Mouse (Mus musculus) hindbrain, postnatal 0 days (tissue): ENCODE measurements around the gene Vwa2. TPM values are rescaled to one million over a fixed set of nuclear protein-coding genes. Genes with fewer than 3 reads are reported as not detected.

Experiments
- ATAC-seq: fragments of 200-750 bp; cut with Nextera tagmentation; 2 replicates; pipeline ENCODE4 v1.8.0; 2017; ENCODE audit warnings: mild to moderate bottlenecking, moderate TSS enrichment, moderate library complexity
- DNase-seq: peaks from one replicate; pipeline ENCODE4 v3.0.0-alpha.2; 2015; ENCODE audit warnings: low spot score
- H3K27ac ChIP-seq: fragments of 300-500 bp; sonication (generic); 2 replicates; pipeline ENCODE4 v1.5.1; 2014; ENCODE audit warnings: mild to moderate bottlenecking
- H3K27me3 ChIP-seq: fragments of 300-500 bp; sonication (generic); 2 replicates; pipeline ENCODE4 v1.6.1; 2014; ENCODE audit warnings: low read length, mixed read lengths; ENCODE audit not compliant: insufficient read depth
- H3K36me3 ChIP-seq: fragments of 300-500 bp; sonication (generic); 2 replicates; pipeline ENCODE4 v1.6.1; 2014; ENCODE audit warnings: low read length, mixed read lengths; ENCODE audit not compliant: insufficient read depth
- H3K4me1 ChIP-seq: fragments of 300-500 bp; sonication (generic); 2 replicates; pipeline ENCODE4 v1.6.1; 2014; ENCODE audit warnings: antibody characterized with exemption, low read length, mixed read lengths; ENCODE audit not compliant: insufficient read depth
- H3K4me2 ChIP-seq: fragments of 300-500 bp; sonication (generic); 2 replicates; pipeline ENCODE4 v1.6.1; 2014; ENCODE audit warnings: low read depth, mild to moderate bottlenecking, low read length, moderate library complexity, mixed read lengths
- H3K4me3 ChIP-seq: fragments of 300-500 bp; sonication (generic); 2 replicates; pipeline ENCODE4 v1.5.1; 2014; ENCODE audit warnings: low read length
- H3K9ac ChIP-seq: fragments of 300-500 bp; sonication (generic); replicated peaks from 2 replicates; pipeline ENCODE4 v1.6.1; 2014; ENCODE audit warnings: mild to moderate bottlenecking, low read length, moderate library complexity, mixed read lengths
- H3K9me3 ChIP-seq: fragments of 300-500 bp; sonication (generic); 2 replicates; pipeline ENCODE4 v1.6.1; 2016; ENCODE audit warnings: low read length, mixed read lengths
- CTCF ChIP-seq: IDR thresholded peaks from 2 replicates; pipeline ENCODE4 v1.5.1; 2016; ENCODE audit warnings: antibody characterized with exemption, control low read depth, low read depth
- WGBS: fragments of 180-500 bp; shearing (Covaris S2); extraction: QIAGEN DNeasy Blood & Tissue Kit; methylation state at CpG from one replicate; pipeline ENCODE4 v1.1.7; 2014; 5-methylcytosine and 5-hydroxymethylcytosine counted together
- polyA plus RNA-seq: library from polyadenylated mRNA; unstranded; fragments of >200 nt; fragmentation: Nextera tagmentation; extraction: Ambion mirVana; gene quantifications from 2 replicates; pipeline ENCODE4 v1.2.1, GENCODE M21; 2015
- total RNA-seq: library from RNA; depleted of rRNA; stranded (reverse); fragments of >200 nt; gene quantifications from 2 replicates; pipeline ENCODE4 v1.2.3, GENCODE M21; 2014

Gene Vwa2
- total and polyA plus RNA-seq, 2 experiments from 2014 or later, result 0.64 to 1.6 TPM

DNA sequence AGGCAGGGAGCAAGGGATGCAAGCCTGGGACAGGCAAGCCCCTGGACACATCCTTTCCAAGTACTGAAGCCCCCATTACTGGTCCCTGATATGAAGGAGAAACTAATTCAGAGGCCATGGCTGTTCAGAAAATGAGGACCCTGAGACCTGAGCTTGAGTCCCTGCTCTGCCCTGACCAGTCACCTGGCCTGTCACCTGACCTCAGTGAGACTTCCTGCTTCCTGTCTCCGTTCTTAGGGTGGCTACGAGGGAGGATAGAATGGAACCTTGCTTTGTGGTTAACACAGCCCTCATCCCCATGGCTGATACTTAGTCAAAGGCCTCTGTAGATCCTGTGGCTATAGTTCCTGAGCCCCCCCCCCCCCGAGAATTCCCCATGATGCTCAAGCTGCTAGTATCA is 30.0 kb downstream of the Vwa2 start:
- no peak for TF ChIP-seq CTCF
- Histone ChIP-seq H3K27me3 (no peaks in the 10 kb centered on the region), H3K4me3 (no peak overlapping the region), H3K4me2 (no peak overlapping the region), H3K9ac (no peak overlapping the region), H3K4me1 (no peaks in the 10 kb centered on the region), H3K9me3 (no peaks in the 10 kb centered on the region), H3K27ac (no peak overlapping the region), H3K36me3 (no peaks in the 10 kb centered on the region)
- DNase-seq (no peak), ATAC-seq (no peak)
- WGBS, result 84% methylated on average over 3 of the region's 3 CpGs

DNA sequence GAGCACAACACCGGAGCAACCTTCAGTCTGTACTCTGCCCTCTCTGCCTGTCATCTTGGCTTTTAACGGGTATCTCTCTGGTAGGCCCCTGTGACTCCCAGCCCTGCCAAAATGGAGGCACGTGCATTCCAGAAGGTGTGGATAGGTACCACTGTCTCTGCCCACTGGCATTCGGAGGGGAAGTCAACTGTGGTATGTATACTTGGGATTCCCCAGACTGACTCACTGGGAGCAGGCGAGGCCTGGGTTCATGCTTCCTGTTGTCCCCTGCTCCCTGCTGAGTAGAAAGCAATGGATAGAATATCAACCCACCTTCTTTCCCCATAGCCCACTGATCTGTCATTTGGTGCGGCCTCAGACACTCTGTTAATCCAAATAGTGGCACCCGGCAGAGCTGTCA is 31.3 kb downstream of the Vwa2 start:
- H3K9ac ChIP-seq, result no peak overlapping the region
- H3K4me3 ChIP-seq, result no peak overlapping the region
- H3K9me3 ChIP-seq, result no peaks in the 10 kb centered on the region
- H3K4me2 ChIP-seq, result no peak overlapping the region
- no peaks in the 10 kb centered on the region for H3K4me1 ChIP-seq
- 84% methylated on average over 7 of the region's 7 CpGs for WGBS
- ATAC-seq (no peak), DNase-seq (no peak)
- no peak overlapping the region for H3K27ac ChIP-seq
- H3K36me3 ChIP-seq, result no peaks in the 10 kb centered on the region
- no peak for TF ChIP-seq CTCF
- no peaks in the 10 kb centered on the region for H3K27me3 ChIP-seq

DNA sequence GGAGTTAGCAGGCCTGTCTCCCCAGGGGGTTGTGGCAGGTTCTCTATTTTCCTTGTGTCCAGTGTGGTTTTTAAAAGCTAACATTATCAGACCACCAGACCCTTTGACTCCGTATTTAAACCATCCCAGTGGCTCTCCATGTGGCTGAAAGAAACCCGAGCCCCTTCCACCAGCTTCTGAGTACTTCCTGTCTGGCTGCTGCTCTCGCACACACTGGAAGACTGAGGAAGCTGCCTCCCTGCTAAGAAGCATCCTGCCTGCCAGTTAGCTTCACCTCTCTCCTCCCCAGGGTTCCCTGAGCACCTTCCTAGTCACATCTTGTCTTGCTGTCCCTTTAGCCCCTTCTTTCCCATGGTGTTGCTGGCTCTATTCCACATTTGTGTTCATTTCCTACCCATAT is 33.8 kb downstream of the Vwa2 start:
- H3K27me3 ChIP-seq, result no peaks in the 10 kb centered on the region
- WGBS, result 55% methylated on average over 3 of the region's 3 CpGs
- no peak overlapping the region for H3K27ac ChIP-seq
- TF ChIP-seq CTCF, result no peak
- H3K4me1 ChIP-seq, result no peaks in the 10 kb centered on the region
- H3K9ac ChIP-seq, result no peak overlapping the region
- H3K4me2 ChIP-seq, result no peak overlapping the region
- no peak overlapping the region for H3K4me3 ChIP-seq
- DNase-seq (no peak), ATAC-seq (no peak)
- H3K9me3 ChIP-seq, result no peaks in the 10 kb centered on the region
- no peaks in the 10 kb centered on the region for H3K36me3 ChIP-seq

DNA sequence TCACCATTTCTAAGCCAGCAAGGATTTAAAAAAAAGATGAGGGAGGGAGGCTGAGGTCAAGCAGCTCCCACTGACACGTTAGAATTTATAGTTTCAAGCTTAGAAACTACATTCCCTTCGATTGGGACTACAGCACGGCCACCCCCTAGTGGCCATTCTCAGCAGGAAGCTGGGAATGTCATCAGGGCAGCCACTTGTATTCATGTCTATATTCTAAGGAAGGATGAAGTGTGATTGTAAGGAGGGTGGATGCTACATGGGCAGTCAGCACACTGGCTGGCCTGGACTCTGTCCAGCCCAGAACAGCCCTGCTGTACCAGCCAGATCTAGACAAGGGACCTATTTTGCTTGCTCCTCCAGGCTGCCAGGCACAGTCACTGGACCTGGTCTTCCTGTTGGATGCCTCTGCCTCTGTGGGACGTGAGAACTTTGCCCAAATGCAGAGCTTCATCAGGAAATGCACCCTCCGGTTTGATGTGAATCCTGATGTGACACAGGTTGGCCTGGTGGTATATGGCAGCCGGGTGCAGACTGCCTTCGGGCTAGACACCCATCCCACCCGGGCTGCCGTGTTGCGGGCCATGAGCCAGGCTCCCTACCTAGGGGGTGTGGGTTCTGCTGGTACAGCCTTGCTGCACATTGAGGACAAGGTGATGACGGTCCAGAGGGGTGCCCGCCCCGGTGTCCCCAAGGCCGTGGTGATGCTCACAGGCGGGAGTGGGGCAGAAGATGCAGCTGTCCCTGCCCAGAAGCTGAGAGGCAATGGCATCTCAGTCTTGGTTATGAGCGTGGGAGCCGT is 34.6 kb downstream of the Vwa2 start:
- Histone ChIP-seq H3K9ac (no peak overlapping the region), H3K27ac (no peak overlapping the region), H3K9me3 (no peaks in the 10 kb centered on the region), H3K4me2 (no peak overlapping the region), H3K4me1 (no peaks in the 10 kb centered on the region), H3K4me3 (no peak overlapping the region), H3K27me3 (no peaks in the 10 kb centered on the region), H3K36me3 (no peaks in the 10 kb centered on the region)
- WGBS, result 71% methylated on average over 17 of the region's 17 CpGs
- DNase-seq, result peak; percentile 84
- peak; percentile 92 for TF ChIP-seq CTCF
- ATAC-seq, result peak; percentile 77

DNA sequence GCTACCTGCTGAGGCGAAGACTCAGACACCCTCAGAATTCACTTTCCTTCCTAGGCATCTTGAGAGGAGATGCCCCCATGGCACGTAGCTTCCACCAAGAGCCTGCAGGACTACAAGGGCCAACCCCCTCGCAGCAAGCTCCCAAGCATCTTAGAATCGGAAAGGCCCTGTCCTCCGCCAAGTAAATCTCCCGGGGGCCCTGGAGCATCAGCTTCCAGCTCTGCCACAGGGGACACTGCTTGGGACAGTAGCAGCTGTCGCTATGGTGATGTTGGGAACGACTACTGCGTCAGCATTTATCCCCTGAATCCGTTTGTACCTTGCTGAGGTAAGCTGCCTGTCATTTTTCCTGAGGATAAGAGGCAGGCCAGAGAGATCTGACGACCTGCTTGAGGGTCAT is 36.5 kb downstream of the Vwa2 start:
- H3K9me3 ChIP-seq, result no peaks in the 10 kb centered on the region
- no peaks in the 10 kb centered on the region for H3K4me1 ChIP-seq
- TF ChIP-seq CTCF, result no peak
- H3K27ac ChIP-seq, result no peak overlapping the region
- ATAC-seq, result no peak
- H3K9ac ChIP-seq, result no peak overlapping the region
- no peak overlapping the region for H3K4me2 ChIP-seq
- H3K27me3 ChIP-seq, result no peaks in the 10 kb centered on the region
- peak; percentile 16 for DNase-seq
- 44% methylated on average over 11 of the region's 11 CpGs for WGBS
- no peaks in the 10 kb centered on the region for H3K36me3 ChIP-seq
- no peak overlapping the region for H3K4me3 ChIP-seq

DNA sequence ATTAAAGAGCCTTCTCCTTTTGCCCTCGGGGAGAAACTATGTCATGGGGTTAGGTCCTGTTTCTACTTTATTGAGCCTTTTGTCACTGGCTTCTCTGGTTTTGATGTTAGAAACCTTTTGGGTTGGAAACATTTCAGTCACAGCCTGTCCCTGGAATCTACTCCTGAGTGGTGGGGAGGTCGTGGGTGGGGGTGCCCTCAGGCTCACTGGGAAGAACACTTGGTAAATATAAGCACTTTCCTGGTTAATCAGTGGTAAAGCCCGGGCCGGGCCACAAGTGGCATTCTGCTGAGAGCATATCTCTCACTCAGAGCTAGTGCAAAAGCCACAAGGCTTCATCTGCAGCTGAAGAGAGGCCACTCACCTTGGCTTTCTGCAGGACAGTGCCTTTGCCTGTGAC is 39.7 kb downstream of the Vwa2 start:
- H3K9ac ChIP-seq, result no peak overlapping the region
- H3K27me3 ChIP-seq, result no peaks in the 10 kb centered on the region
- TF ChIP-seq CTCF, result no peak
- H3K27ac ChIP-seq, result no peak overlapping the region
- H3K4me1 ChIP-seq, result no peaks in the 10 kb centered on the region
- H3K9me3 ChIP-seq, result no peaks in the 10 kb centered on the region
- no peak for DNase-seq
- WGBS, result 91% methylated on average over 4 of the region's 4 CpGs
- no peak overlapping the region for H3K4me2 ChIP-seq
- no peaks in the 10 kb centered on the region for H3K36me3 ChIP-seq
- no peak overlapping the region for H3K4me3 ChIP-seq
- ATAC-seq, result no peak

DNA sequence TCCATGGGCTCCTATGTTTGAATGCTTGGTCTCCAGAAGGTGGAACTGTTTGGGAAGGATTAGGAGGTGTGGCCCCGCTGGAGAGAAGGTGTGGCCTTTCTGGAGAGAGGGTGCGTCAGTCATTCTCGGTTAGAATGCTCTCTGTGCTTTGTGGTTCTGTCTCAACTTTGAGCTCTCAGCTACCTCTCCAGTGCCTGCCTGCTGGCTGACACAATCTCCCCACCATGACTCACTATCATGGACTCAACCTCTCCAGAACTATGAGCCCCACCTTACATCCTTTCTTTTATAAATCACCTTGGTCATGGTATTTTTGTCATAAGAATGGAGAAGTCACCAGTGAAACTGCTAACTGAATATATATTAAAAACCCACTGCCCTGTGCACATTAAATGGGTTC is 40.6 kb downstream of the Vwa2 start:
- H3K27me3 ChIP-seq, result no peaks in the 10 kb centered on the region

More for the DNA sequence above, 40.6 kb downstream of the Vwa2 start:
- 98% methylated on average over 3 of the region's 3 CpGs for WGBS
- no peak overlapping the region for H3K4me2 ChIP-seq
- no peak for ATAC-seq
- H3K27ac ChIP-seq, result no peak overlapping the region
- H3K36me3 ChIP-seq, result no peaks in the 10 kb centered on the region
- no peak overlapping the region for H3K4me3 ChIP-seq
- H3K4me1 ChIP-seq, result no peaks in the 10 kb centered on the region
- H3K9ac ChIP-seq, result no peak overlapping the region
- no peaks in the 10 kb centered on the region for H3K9me3 ChIP-seq
- DNase-seq, result no peak
- no peak for TF ChIP-seq CTCF
